Mouse (Mus musculus) CH12.LX (cell line): Measurements from ENCODE around the gene Platr25. TPM values are rescaled to one million over a fixed set of nuclear protein-coding genes. Genes with fewer than 3 reads are reported as not detected.
"Not testable (repeated sequence)": the region's sequence is repeated elsewhere in the genome, so short reads cannot be mapped to it uniquely, and the experiment has no call there.

Experiments used
- DNase-seq: peaks from one replicate; pipeline ENCODE4 v3.0.0-alpha.2; 2013; ENCODE audit errors: extremely low read depth
- H3K27ac ChIP-seq: 2 replicates; pipeline ENCODE4 v1.5.1; 2012; ENCODE audit warnings: low read depth, mild to moderate bottlenecking, control low read depth, moderate library complexity; ENCODE audit not compliant: insufficient read depth
- H3K27me3 ChIP-seq: replicated peaks from 2 replicates; pipeline ENCODE3; 2012; ENCODE audit warnings: inconsistent platforms
- H3K36me3 ChIP-seq, 2 experiments: replicated peaks in 1 of 2; 2 replicates each; pipeline versions ENCODE3 to v1.6.1; 2012; ENCODE audit warnings: inconsistent platforms in 1 of 2, low read length in 1 of 2, mild to moderate bottlenecking in 1 of 2, mixed read lengths in 1 of 2, moderate library complexity in 1 of 2; ENCODE audit not compliant: control insufficient read depth in 1 of 2, insufficient read depth in 1 of 2
- H3K4me1 ChIP-seq, 2 experiments: 2 replicates each; pipeline ENCODE4 v1.6.1; 2012; ENCODE audit warnings: inconsistent platforms in 1 of 2, moderate library complexity in 1 of 2; ENCODE audit not compliant: insufficient read depth in 2 of 2, control insufficient read depth in 1 of 2
- H3K4me2 ChIP-seq: 2 replicates; pipeline ENCODE4 v1.6.1; 2012; ENCODE audit warnings: low read depth, mild to moderate bottlenecking, control low read depth; ENCODE audit not compliant: poor library complexity, insufficient read depth, severe bottlenecking
- H3K4me3 ChIP-seq, 3 experiments: fragments of 150-350 bp in 1 of 3; sonication (generic) in 1 of 3; replicated peaks in 1 of 3; 2 replicates each; pipeline versions ENCODE3 to v1.5.1; 2011 to 2012; ENCODE audit warnings: low read depth in 2 of 3, low read length in 2 of 3, mild to moderate bottlenecking in 2 of 3, moderate library complexity in 2 of 3, control low read depth in 1 of 3, improper control_type of control experiment in 1 of 3, inconsistent platforms in 1 of 3, mixed read lengths in 1 of 3; ENCODE audit not compliant: poor library complexity in 1 of 3
- H3K79me2 ChIP-seq: replicated peaks from 2 replicates; pipeline ENCODE4 v1.6.1; 2012; ENCODE audit warnings: mild to moderate bottlenecking, moderate library complexity; ENCODE audit not compliant: control insufficient read depth, poor library complexity, insufficient read depth, severe bottlenecking; ENCODE audit errors: extremely low read depth
- H3K9ac ChIP-seq: 2 replicates; pipeline ENCODE4 v1.6.1; 2012; ENCODE audit warnings: low read depth, mild to moderate bottlenecking, control low read depth, moderate library complexity; ENCODE audit not compliant: insufficient read depth
- H3K9me3 ChIP-seq: replicated peaks from 2 replicates; pipeline ENCODE3; 2012; ENCODE audit warnings: low read length, inconsistent platforms, mixed read lengths
- BHLHE40 ChIP-seq: IDR thresholded peaks from 2 replicates; pipeline ENCODE4 v1.6.1; 2011; ENCODE audit warnings: mild to moderate bottlenecking, low read depth, low read length, improper control_type of control experiment
- CTCF ChIP-seq, 2 experiments: IDR thresholded peaks in 1 of 2; conservative IDR thresholded peaks in 1 of 2; 2 replicates each; pipeline ENCODE4 v1.5.1; 2011 to 2012; ENCODE audit warnings: low read depth in 2 of 2, low read length in 2 of 2, improper control_type of control experiment in 1 of 2, inconsistent platforms in 1 of 2, mild to moderate bottlenecking in 1 of 2, moderate library complexity in 1 of 2
- ELF1 ChIP-seq: IDR thresholded peaks from 2 replicates; pipeline ENCODE4 v1.6.1; 2014; ENCODE audit warnings: low read depth, mild to moderate bottlenecking, inconsistent platforms, low read length, improper control_type of control experiment
- ETS1 ChIP-seq: conservative IDR thresholded peaks from 2 replicates; pipeline ENCODE4 v1.6.1; 2012; ENCODE audit warnings: low read depth, mild to moderate bottlenecking, inconsistent platforms, low read length, improper control_type of control experiment, moderate library complexity
- MAX ChIP-seq: IDR thresholded peaks from 2 replicates; pipeline ENCODE4 v1.6.1; 2011; ENCODE audit warnings: low read length, improper control_type of control experiment
- MYC ChIP-seq: IDR thresholded peaks from 2 replicates; pipeline ENCODE4 v1.6.1; 2011; ENCODE audit warnings: low read depth, mild to moderate bottlenecking, improper control_type of control experiment, low read length
- NELFE ChIP-seq: IDR thresholded peaks from 2 replicates; pipeline ENCODE4 v1.6.1; 2011; ENCODE audit warnings: low read depth, low read length, improper control_type of control experiment
- POLR2A ChIP-seq: IDR thresholded peaks from 2 replicates; pipeline ENCODE4 v1.6.1; 2011; ENCODE audit warnings: low read depth, mild to moderate bottlenecking, improper control_type of control experiment, low read length
- RAD21 ChIP-seq: IDR thresholded peaks from 2 replicates; pipeline ENCODE4 v1.6.1; 2011; ENCODE audit warnings: low read depth, mild to moderate bottlenecking, low read length, improper control_type of control experiment, moderate library complexity
- SMC3 ChIP-seq: IDR thresholded peaks from 2 replicates; pipeline ENCODE4 v1.6.1; 2011; ENCODE audit warnings: low read depth, low read length, improper control_type of control experiment
- ZC3H11A ChIP-seq: IDR thresholded peaks from 2 replicates; pipeline ENCODE4 v1.6.1; 2012; ENCODE audit warnings: low read depth, mild to moderate bottlenecking, inconsistent platforms, low read length, improper control_type of control experiment
- ZNF384 ChIP-seq: IDR thresholded peaks from 2 replicates; pipeline ENCODE4 v1.6.1; 2012; ENCODE audit warnings: low read depth, low read length, improper control_type of control experiment, inconsistent platforms
- dilution Hi-C: fragments of 300-500 bp; cut with MboI; formaldehyde crosslinking; loops from 2 replicates; pipeline ENCODE4 v1.14.3; 2020; ENCODE audit warnings: low sequenced_read_pairs; ENCODE audit not compliant: extremely low pct_unique_long_range_greater_than_20kb, extremely low pct_ligation_motif_present
- in situ Hi-C: fragments of 300-500 bp; cut with MboI; formaldehyde crosslinking; loops from 3 replicates; pipeline ENCODE4 v1.14.3; 2019; ENCODE audit warnings: low sequenced_read_pairs, low pct_ligation_motif_present, low pct_unique_long_range_greater_than_20kb, mixed read lengths
- polyA plus RNA-seq: library from polyadenylated mRNA; unstranded; fragments of >175 nt; gene quantifications from 2 replicates; pipeline ENCODE4 v1.2.1, GENCODE M21; 2012; ENCODE audit warnings: low read depth; ENCODE audit not compliant: insufficient read length
- total RNA-seq, 2 experiments: library from RNA; depleted of rRNA; stranded (reverse); fragments of 300-350 nt in 1 of 2; fragments of >200 nt in 1 of 2; gene quantifications; 2 replicates each; pipeline ENCODE4 v1.2.3; 2012 to 2014

The Platr25 gene
- total and polyA plus RNA-seq, 3 experiments, result 10.0 to 26.7 (median 13.2) TPM

- H3K9me3 ChIP-seq, H3K9ac ChIP-seq, dilution Hi-C loops, H3K4me1 ChIP-seq, H3K36me3 ChIP-seq, H3K79me2 ChIP-seq, H3K27ac ChIP-seq, H3K27me3 ChIP-seq, H3K4me3 ChIP-seq, H3K4me2 ChIP-seq: not testable (repeated sequence)
- in situ Hi-C loops, result loop anchor here (10.0 kb wide), 1 partner anchor 228 kb away; the partner anchor contains the start of gene Fbp2
- peak; percentile 63 for DNase-seq
- TF ChIP-seq ZNF384 (peak; percentile 51), RAD21 (peak; percentile 75), ZC3H11A (peak; percentile 20; the same call in 1 of the 2 replicates), SMC3 (peak; percentile 62), CTCF (conservative IDR thresholded peaks at IDR 0.05 in 1 of 2, IDR thresholded peaks at IDR 0.05 in 1 of 2; ENCODE audit: low read depth in 2 of 2, low read length in 2 of 2) (peak; percentile 55 to 75)
Observed at GRCm38 (mm10) chr13:62627071-62627470, 133.4 kb downstream of the Platr25 start.

- DNase-seq, H3K36me3 ChIP-seq, H3K79me2 ChIP-seq, H3K27ac ChIP-seq, H3K4me1 ChIP-seq, dilution Hi-C loops, H3K9me3 ChIP-seq, H3K27me3 ChIP-seq: not testable (repeated sequence)
- in situ Hi-C loops, result loop anchor here (10.0 kb wide), 1 partner anchor 231 kb away; the partner anchor contains the start of gene Fbp2
- Histone ChIP-seq H3K4me3 (peak overlapping the region in 1 of 3 experiments; percentile 43), H3K9ac (0 out of 2 replicates have a peak overlapping the region, but pooled peaks have one; percentile 44), H3K4me2 (peak overlapping the region; percentile 24; the same call in 1 of the 2 replicates)
Observed at GRCm38 (mm10) chr13:62624277-62624665, 136.2 kb downstream of the Platr25 start.

DNA sequence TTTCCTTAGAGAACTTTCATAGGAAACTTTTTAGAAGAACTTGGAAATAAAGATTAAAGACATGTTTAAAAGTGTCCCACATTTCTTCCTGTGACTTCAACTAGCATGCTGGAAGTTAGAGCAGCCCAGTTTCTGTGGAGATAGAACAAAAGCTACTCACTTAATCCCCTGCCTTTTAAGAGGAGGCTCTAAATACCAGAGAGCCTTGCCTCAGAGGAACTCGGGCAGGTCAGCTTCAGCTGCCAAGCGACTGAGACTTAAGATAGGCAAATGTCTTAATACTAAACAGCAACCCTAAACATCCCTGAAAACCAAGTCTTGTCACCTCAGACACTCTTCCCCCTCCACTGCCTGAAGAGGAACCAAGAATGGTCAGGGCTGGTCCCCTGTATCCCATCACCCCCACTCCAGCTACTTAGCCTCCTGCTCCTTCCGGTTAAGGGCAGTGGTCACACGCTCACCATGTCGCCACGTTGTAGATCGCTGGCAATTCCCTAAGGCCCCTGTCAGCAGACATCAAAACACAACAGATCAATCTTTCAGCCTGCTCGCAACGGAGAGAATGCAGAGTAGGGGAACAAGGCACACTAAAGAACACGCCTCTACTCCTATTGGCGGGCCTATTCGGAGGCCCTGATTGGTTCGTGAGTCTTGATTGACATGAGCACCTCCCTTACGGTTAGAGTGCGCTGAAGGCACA, 136.8 kb downstream of the Platr25 start, which contains the start of gene 6720489N17Rik:
6720489N17Rik (minus strand) TSS at position 606 of the 700 bp plus-strand sequence.
- H3K27me3 ChIP-seq, result not testable (repeated sequence)
- H3K9ac ChIP-seq, result peak within 1 kb of the TSS; percentile 49
- TF ChIP-seq MYC (0 out of 2 replicates have a peak, but pooled peaks have one; percentile 66), ELF1 (peak; percentile 42; the same call in 1 of the 2 replicates), NELFE (peak; percentile 46; the same call in 1 of the 2 replicates), POLR2A (peak; percentile 64), MAX (0 out of 2 replicates have a peak, but pooled peaks have one; percentile 21), ETS1 (0 out of 2 replicates have a peak, but pooled peaks have one; percentile 8), BHLHE40 (0 out of 2 replicates have a peak, but pooled peaks have one; percentile 45)
- TF ChIP-seq, all 38 proteins: peak for 7; not testable (repeated sequence) for 31
- H3K79me2 ChIP-seq, H3K4me1 ChIP-seq, dilution Hi-C loops, H3K36me3 ChIP-seq, H3K9me3 ChIP-seq: not testable (repeated sequence)
- peak within 1 kb of the TSS; percentile 24 for H3K4me2 ChIP-seq
- DNase-seq, result peak; percentile 93
- in situ Hi-C loops, result loop anchor here (10.0 kb wide), 1 partner anchor 231 kb away; the partner anchor contains the start of gene Fbp2
- H3K4me3 ChIP-seq, result peak within 1 kb of the TSS; percentile 48 to 80 (median 61)
- peak within 1 kb of the TSS; percentile 53; the same call in 1 of the 2 replicates for H3K27ac ChIP-seq

Other genes with a start within 250 kb of the Platr25 start
- not detected in 2 replicates for gene Zfp935, start 202.2 kb downstream of the Platr25 start, total RNA-seq (2012; rRNA removed)
- gene Zfp935, start 202.2 kb downstream of the Platr25 start, total RNA-seq (2014; rRNA removed), result 1.4 TPM in 1 of 2 replicates, not detected in the other
- 2.5 TPM in 1 of 2 replicates, not detected in the other for gene Zfp935, start 202.2 kb downstream of the Platr25 start, polyA plus RNA-seq
- gene Zfp934, start 189.5 kb downstream of the Platr25 start, total RNA-seq (2012; rRNA removed), result 3.6 and 4.5 TPM in 2 replicates
- 12.2 and 17.3 TPM in 2 replicates for gene Zfp934, start 189.5 kb downstream of the Platr25 start, total RNA-seq (2014; rRNA removed)
- gene Zfp934, start 189.5 kb downstream of the Platr25 start, polyA plus RNA-seq, result 11.2 and 14.4 TPM in 2 replicates
- 5.1 and 5.7 TPM in 2 replicates for gene 6720489N17Rik, start 136.5 kb downstream of the Platr25 start, total RNA-seq (2012; rRNA removed)
- 22.2 and 27.6 TPM in 2 replicates for gene 6720489N17Rik, start 136.5 kb downstream of the Platr25 start, total RNA-seq (2014; rRNA removed)
- gene 6720489N17Rik, start 136.5 kb downstream of the Platr25 start, polyA plus RNA-seq, result 6.7 and 8.2 TPM in 2 replicates
- gene Gm5141, start 25.1 kb upstream of the Platr25 start, total RNA-seq (2012; rRNA removed), result 2.4 and 2.5 TPM in 2 replicates
- gene Gm5141, start 25.1 kb upstream of the Platr25 start, total RNA-seq (2014; rRNA removed), result 5.7 and 7.1 TPM in 2 replicates
- gene Gm5141, start 25.1 kb upstream of the Platr25 start, polyA plus RNA-seq, result 2.0 and 2.3 TPM in 2 replicates
- gene Fbp2, start 97.7 kb upstream of the Platr25 start, total RNA-seq (2012; rRNA removed), result 0.13 TPM in 1 of 2 replicates, not detected in the other
- 0.16 TPM in 1 of 2 replicates, not detected in the other for gene Fbp2, start 97.7 kb upstream of the Platr25 start, total RNA-seq (2014; rRNA removed)
- gene Fbp2, start 97.7 kb upstream of the Platr25 start, polyA plus RNA-seq, result not detected in 2 replicates
- gene Fbp1, start 127.6 kb upstream of the Platr25 start, total RNA-seq (2012; rRNA removed), result not detected in 2 replicates
- gene Fbp1, start 127.6 kb upstream of the Platr25 start, total RNA-seq (2014; rRNA removed), result not detected in 2 replicates
- not detected in 2 replicates for gene Fbp1, start 127.6 kb upstream of the Platr25 start, polyA plus RNA-seq
- gene 2010111I01Rik, start 204.2 kb upstream of the Platr25 start, total RNA-seq (2012; rRNA removed), result 19.8 and 23.3 TPM in 2 replicates
- gene 2010111I01Rik, start 204.2 kb upstream of the Platr25 start, total RNA-seq (2014; rRNA removed), result 14.4 and 15.8 TPM in 2 replicates
- 13.3 and 18.8 TPM in 2 replicates for gene 2010111I01Rik, start 204.2 kb upstream of the Platr25 start, polyA plus RNA-seq